Mouse (Mus musculus) telencephalon, adult 2 months (tissue): ENCODE data around the gene Ywhae.
A peak's percentile ranks its signal among the peaks of the same experiment; 100 is the strongest.

ENCODE experiments used
- DNase-seq: peaks from one replicate; pipeline ENCODE4 v3.0.0-alpha.2; 2011; ENCODE audit warnings: low read depth, low spot score

Ywhae gene

GRCm38 (mm10) chr11:75794602-75795320 lies 62.1 kb downstream of the Ywhae start:
- DNase-seq: no peak

GRCm38 (mm10) chr11:75795321-75795636 lies 62.6 kb downstream of the Ywhae start:
- DNase-seq: no peak

DNA sequence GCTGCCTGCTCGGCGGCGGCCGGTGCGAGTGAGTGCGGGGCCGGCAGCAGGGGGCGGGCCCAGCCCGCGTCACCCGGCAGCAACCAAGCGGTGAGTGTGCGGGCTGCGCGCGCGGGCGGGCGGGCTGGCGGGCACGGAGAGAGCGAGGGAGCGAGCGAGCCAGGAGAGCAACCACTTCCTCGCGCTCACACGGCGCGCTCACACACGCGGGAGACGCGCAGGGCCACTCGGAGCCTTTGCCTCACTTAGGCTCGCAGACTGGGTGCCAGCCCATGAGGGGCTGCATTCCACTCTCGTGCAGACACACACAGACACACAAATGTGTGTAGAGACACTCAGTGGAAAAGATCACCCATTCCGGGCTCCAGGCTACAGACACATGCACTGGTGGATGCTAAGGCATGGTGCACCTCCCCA lies 63.4 kb downstream of the Ywhae start, which contains the start of gene Doc2b:
Gene Doc2b (minus strand): TSS at position 21 of the 417 bp plus-strand sequence.
- DNase-seq: no peak

DNA sequence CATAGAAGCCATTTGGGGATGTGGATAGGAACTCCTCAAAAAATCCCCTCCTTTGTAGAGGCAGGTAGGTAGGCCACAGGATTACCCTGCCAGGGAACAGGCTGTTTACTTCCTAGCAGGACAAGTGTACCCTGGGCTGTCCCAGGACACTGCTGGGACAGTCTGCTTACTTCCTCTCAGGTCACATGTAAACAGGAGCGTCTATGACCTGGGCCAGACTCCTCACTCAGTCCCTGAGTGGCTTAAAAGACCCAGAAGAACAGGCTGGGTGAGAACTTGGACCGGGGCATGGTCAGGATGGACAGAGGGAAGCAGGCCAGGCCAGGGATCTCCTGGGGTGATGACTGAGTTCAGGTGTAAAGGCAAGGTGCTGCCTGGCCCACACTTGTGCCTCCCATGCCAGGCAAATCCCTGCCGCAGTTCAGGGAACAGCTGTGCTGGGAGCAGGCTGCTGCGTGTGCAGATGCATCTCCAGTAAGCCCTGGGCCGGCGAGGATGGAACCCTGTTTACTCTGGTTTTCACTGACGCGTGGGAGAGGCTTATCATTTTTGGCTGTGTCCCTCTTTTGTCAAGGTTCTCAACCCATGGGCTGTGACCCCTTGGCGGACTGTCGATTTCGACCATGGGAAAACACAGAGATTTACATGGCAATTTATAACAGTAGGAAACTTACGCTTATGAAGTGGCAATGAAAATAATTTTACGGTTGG lies 64.0 kb downstream of the Ywhae start:
- no peak for DNase-seq

- DNase-seq: no peak
Observed at GRCm38 (mm10) chr11:75801369-75801768, 68.7 kb downstream of the Ywhae start.

GRCm38 (mm10) chr11:75801771-75802550 lies 69.3 kb downstream of the Ywhae start:
- DNase-seq: no peak

GRCm38 (mm10) chr11:75807486-75807885 lies 74.8 kb downstream of the Ywhae start:
- no peak for DNase-seq

GRCm38 (mm10) chr11:75810526-75810925 lies 77.9 kb downstream of the Ywhae start:
- no peak for DNase-seq

GRCm38 (mm10) chr11:75811900-75812299 lies 79.2 kb downstream of the Ywhae start:
- DNase-seq: peak; percentile 26

DNA sequence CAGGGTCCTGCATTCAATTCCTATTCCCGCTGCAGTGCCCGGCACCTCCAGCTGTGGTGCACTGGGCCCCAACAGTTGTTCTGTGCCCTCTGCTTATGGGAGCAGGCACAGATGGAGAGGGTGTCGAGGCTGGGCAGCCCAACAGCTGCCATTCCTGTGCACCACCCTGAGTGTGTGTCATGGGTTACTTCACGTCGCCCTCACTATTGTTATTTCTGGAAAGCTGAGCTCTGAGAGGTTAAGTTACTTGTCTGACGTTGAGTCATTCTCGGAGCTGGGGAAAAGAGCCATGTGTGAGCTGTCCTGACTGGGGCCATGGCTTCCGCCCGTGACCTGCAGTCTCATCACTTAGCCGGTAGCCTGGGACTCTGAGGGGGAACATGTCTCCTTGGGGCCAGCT lies 80.4 kb downstream of the Ywhae start:
- no peak for DNase-seq
